Mouse (Mus musculus): ENCODE measurements around the gene Noc3l. TPM values are rescaled to one million over a fixed set of nuclear protein-coding genes. Genes with fewer than 3 reads are reported as not detected.

Noc3l gene
- polyA plus RNA-seq, 1 experiment: 22.6 TPM

GRCm38 (mm10) chr19:38820186-38820804, 1.3 kb upstream of the Noc3l start:
- H3K4me1 ChIP-seq (ENCODE audit: control insufficient read depth, insufficient read depth, low read length): peaks cover 2% of the 10 kb centered on the region; the same call in 1 of the 2 replicates
- no peak for TF ChIP-seq POLR2A (IDR thresholded peaks at IDR 0.05; ENCODE audit: low read depth, low read length)
- TF ChIP-seq CTCF (IDR thresholded peaks at IDR 0.05; ENCODE audit: borderline replicate concordance, insufficient read depth, low read length): no peak
- peak overlapping the region; percentile 32 for H3K27ac ChIP-seq (ENCODE audit: insufficient read depth, low read length)
- no peak overlapping the region for H3K4me3 ChIP-seq (ENCODE audit: insufficient read depth, low read length)

- Histone ChIP-seq H3K27ac (ENCODE audit: insufficient read depth, low read length) (no peak overlapping the region), H3K4me1 (ENCODE audit: control insufficient read depth, insufficient read depth, low read length) (peaks cover 2% of the 10 kb centered on the region; the same call in 1 of the 2 replicates), H3K4me3 (ENCODE audit: insufficient read depth, low read length) (peak overlapping the region; percentile 97)
- TF ChIP-seq POLR2A (IDR thresholded peaks at IDR 0.05; ENCODE audit: low read depth, low read length): no peak
Measured at GRCm38 (mm10) chr19:38819427-38819802, 378 bp upstream of the Noc3l start.

DNA sequence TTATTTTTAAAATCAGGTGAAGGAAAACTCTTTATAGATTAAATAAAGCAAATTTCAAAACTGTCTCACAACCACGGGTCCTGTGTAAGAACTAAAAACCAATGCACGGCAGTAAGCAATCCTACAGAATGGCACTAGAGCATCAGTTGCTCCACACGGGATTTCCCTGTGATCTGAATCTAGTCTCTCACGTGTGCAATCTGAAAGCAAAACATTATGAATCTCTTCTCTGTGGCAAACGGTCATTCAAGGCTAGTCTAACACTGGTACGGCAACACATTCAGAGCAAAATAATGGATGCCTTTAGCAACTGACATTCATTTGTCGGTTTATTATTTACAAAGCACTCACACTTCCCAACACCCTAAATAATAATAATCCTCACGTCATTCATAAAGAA, 846 bp downstream of the Noc3l start:
- peaks cover 2% of the 10 kb centered on the region; the same call in 1 of the 2 replicates for H3K4me1 ChIP-seq (ENCODE audit: control insufficient read depth, insufficient read depth, low read length)
- no peak for TF ChIP-seq POLR2A (IDR thresholded peaks at IDR 0.05; ENCODE audit: low read depth, low read length)
- no peak for TF ChIP-seq CTCF (IDR thresholded peaks at IDR 0.05; ENCODE audit: borderline replicate concordance, insufficient read depth, low read length)

GRCm38 (mm10) chr19:38798801-38799200, 20.2 kb downstream of the Noc3l start:
- H3K27ac ChIP-seq (ENCODE audit: insufficient read depth, low read length): no peak overlapping the region
- no peak for TF ChIP-seq CTCF (IDR thresholded peaks at IDR 0.05; ENCODE audit: borderline replicate concordance, insufficient read depth, low read length)
- no peak for TF ChIP-seq POLR2A (IDR thresholded peaks at IDR 0.05; ENCODE audit: low read depth, low read length)
- no peaks in the 10 kb centered on the region for H3K4me1 ChIP-seq (ENCODE audit: control insufficient read depth, insufficient read depth, low read length)
- H3K4me3 ChIP-seq (ENCODE audit: insufficient read depth, low read length): no peak overlapping the region

More for the DNA sequence above, 846 bp downstream of the Noc3l start:
- peak overlapping the region; percentile 97 for H3K4me3 ChIP-seq (ENCODE audit: insufficient read depth, low read length)
- H3K27ac ChIP-seq (ENCODE audit: insufficient read depth, low read length): no peak overlapping the region

GRCm38 (mm10) chr19:38798291-38798690, 20.7 kb downstream of the Noc3l start:
- TF ChIP-seq POLR2A (IDR thresholded peaks at IDR 0.05; ENCODE audit: low read depth, low read length): no peak
- TF ChIP-seq CTCF (IDR thresholded peaks at IDR 0.05; ENCODE audit: borderline replicate concordance, insufficient read depth, low read length): no peak
- H3K4me1 ChIP-seq (ENCODE audit: control insufficient read depth, insufficient read depth, low read length): no peaks in the 10 kb centered on the region
- H3K27ac ChIP-seq (ENCODE audit: insufficient read depth, low read length): no peak overlapping the region
- no peak overlapping the region for H3K4me3 ChIP-seq (ENCODE audit: insufficient read depth, low read length)

DNA sequence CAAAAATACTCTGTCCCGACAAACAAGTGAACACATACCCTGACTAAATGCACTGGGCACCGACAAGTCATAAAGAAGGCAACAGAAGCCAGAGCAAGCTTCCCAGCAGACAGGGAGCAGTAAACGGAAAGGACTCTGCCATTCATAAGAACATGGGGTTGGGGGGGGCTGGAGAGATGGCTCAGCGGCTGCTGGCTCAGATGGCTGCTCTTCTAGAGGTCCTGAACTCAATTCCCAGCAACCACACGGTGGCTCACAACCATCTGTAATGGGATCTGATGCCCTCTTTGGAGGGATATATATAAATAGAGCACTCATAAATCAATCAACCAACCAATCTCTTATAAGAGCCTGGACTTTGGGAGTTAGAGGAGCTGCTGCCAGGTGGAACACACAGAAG, 22.5 kb downstream of the Noc3l start:
- no peak for TF ChIP-seq POLR2A (IDR thresholded peaks at IDR 0.05; ENCODE audit: low read depth, low read length)
- no peak for TF ChIP-seq CTCF (IDR thresholded peaks at IDR 0.05; ENCODE audit: borderline replicate concordance, insufficient read depth, low read length)
- H3K4me1 ChIP-seq (ENCODE audit: control insufficient read depth, insufficient read depth, low read length): no peaks in the 10 kb centered on the region
- no peak overlapping the region for H3K4me3 ChIP-seq (ENCODE audit: insufficient read depth, low read length)
- H3K27ac ChIP-seq (ENCODE audit: insufficient read depth, low read length): no peak overlapping the region

GRCm38 (mm10) chr19:38793563-38794045, 25.4 kb downstream of the Noc3l start:
- no peak overlapping the region for H3K4me3 ChIP-seq (ENCODE audit: insufficient read depth, low read length)
- no peak overlapping the region for H3K27ac ChIP-seq (ENCODE audit: insufficient read depth, low read length)
- no peaks in the 10 kb centered on the region for H3K4me1 ChIP-seq (ENCODE audit: control insufficient read depth, insufficient read depth, low read length)
- TF ChIP-seq CTCF (IDR thresholded peaks at IDR 0.05; ENCODE audit: borderline replicate concordance, insufficient read depth, low read length) (no peak), POLR2A (IDR thresholded peaks at IDR 0.05; ENCODE audit: low read depth, low read length) (no peak)

GRCm38 (mm10) chr19:38787756-38788155, 31.3 kb downstream of the Noc3l start:
- Histone ChIP-seq H3K27ac (ENCODE audit: insufficient read depth, low read length) (no peak overlapping the region), H3K4me3 (ENCODE audit: insufficient read depth, low read length) (no peak overlapping the region), H3K4me1 (ENCODE audit: control insufficient read depth, insufficient read depth, low read length) (no peaks in the 10 kb centered on the region)
- TF ChIP-seq POLR2A (IDR thresholded peaks at IDR 0.05; ENCODE audit: low read depth, low read length) (no peak), CTCF (IDR thresholded peaks at IDR 0.05; ENCODE audit: borderline replicate concordance, insufficient read depth, low read length) (no peak)

DNA sequence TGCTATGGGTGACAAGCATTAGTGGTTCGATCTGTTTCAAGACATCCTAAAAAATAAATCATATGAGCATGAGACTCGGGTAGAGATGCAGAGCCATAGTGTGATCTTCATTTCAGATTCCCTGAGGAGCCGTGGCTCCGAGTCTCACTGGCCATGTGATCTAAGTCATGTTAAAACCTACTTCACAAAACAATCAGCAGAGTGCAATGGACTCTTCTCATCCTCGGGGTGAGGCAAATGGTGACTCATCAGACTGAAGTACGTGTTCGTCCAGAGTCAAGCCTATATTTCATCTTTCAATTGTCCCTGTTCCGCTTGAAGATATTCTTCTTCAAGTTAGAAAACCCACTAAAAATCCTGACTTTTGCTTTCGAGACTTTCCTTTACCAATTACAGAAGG, 35.5 kb downstream of the Noc3l start:
- TF ChIP-seq POLR2A (IDR thresholded peaks at IDR 0.05; ENCODE audit: low read depth, low read length): no peak
- TF ChIP-seq CTCF (IDR thresholded peaks at IDR 0.05; ENCODE audit: borderline replicate concordance, insufficient read depth, low read length): no peak
- Histone ChIP-seq H3K27ac (ENCODE audit: insufficient read depth, low read length) (no peak overlapping the region), H3K4me3 (ENCODE audit: insufficient read depth, low read length) (no peak overlapping the region), H3K4me1 (ENCODE audit: control insufficient read depth, insufficient read depth, low read length) (no peaks in the 10 kb centered on the region; the same call in 1 of the 2 replicates)

- Histone ChIP-seq H3K4me1 (ENCODE audit: control insufficient read depth, insufficient read depth, low read length) (no peaks in the 10 kb centered on the region; the same call in 1 of the 2 replicates), H3K4me3 (ENCODE audit: insufficient read depth, low read length) (no peak overlapping the region), H3K27ac (ENCODE audit: insufficient read depth, low read length) (no peak overlapping the region)
- no peak for TF ChIP-seq POLR2A (IDR thresholded peaks at IDR 0.05; ENCODE audit: low read depth, low read length)
- TF ChIP-seq CTCF (IDR thresholded peaks at IDR 0.05; ENCODE audit: borderline replicate concordance, insufficient read depth, low read length): no peak
Measured at GRCm38 (mm10) chr19:38778805-38779204, 40.2 kb downstream of the Noc3l start.
